Mouse (Mus musculus): ENCODE data around the gene Kbtbd8. TPM values are rescaled to one million over a fixed set of nuclear protein-coding genes. Genes with fewer than 3 reads are reported as not detected.

Kbtbd8 gene
- 0.38 and 0.54 TPM in 2 replicates for polyA plus RNA-seq (2015; fragmentation: Nextera tagmentation; extraction: Ambion mirVana)

DNA sequence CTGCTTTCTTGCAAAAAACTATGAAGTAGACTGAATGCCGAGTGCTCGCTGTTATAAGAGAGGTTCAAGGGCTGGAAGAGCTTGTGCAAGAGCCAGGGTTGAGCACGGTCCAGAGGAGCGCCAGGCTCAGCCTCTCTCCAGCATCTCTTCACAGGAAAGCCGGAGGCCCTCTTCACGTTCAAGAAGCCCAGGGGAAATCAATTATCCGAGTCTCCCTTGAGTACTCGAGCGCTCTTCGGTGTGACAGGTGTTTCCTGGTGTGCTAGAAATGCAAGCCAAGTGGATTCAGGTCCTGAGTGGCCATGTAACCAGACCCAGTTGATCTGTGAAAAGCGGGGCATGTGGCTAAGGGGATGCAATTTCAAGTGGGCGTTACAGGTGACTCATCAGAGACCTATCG lies at the start of gene Kbtbd8:
TSS of gene Kbtbd8 (plus strand) at position 295 of the 400 bp plus-strand sequence.

Other genes starting within 250 kb of the Kbtbd8 start
- gene Gm10234, start 204.9 kb downstream of the Kbtbd8 start, polyA plus RNA-seq (2015; fragmentation: Nextera tagmentation; extraction: Ambion mirVana) = not detected in 2 replicates